Mouse (Mus musculus) embryonic facial prominence, embryonic 11.5 days (tissue): ENCODE measurements around the gene Chmp1a. TPM values are rescaled to one million over a fixed set of nuclear protein-coding genes. Genes with fewer than 3 reads are reported as not detected.

Experiments used
- ATAC-seq: fragments of 200-750 bp; cut with Nextera tagmentation; replicated peaks from 2 replicates; pipeline ENCODE4 v1.8.0; 2017; ENCODE audit warnings: low read depth; ENCODE audit not compliant: insufficient number of reproducible peaks, low FRiP score, low TSS enrichment
- DNase-seq: peaks from one replicate; pipeline ENCODE4 v3.0.0-alpha.2; 2015; ENCODE audit warnings: low spot score
- H3K27ac ChIP-seq: fragments of 300-500 bp; sonication (generic); replicated peaks from 2 replicates; pipeline ENCODE4 v1.5.1; 2014; ENCODE audit warnings: mild to moderate bottlenecking, low read depth, low read length, control low read depth
- H3K27me3 ChIP-seq: fragments of 300-500 bp; sonication (generic); 2 replicates; pipeline ENCODE4 v1.6.1; 2014; ENCODE audit warnings: mild to moderate bottlenecking, low read length, moderate library complexity, mixed read lengths; ENCODE audit not compliant: control insufficient read depth, insufficient read depth
- H3K36me3 ChIP-seq: fragments of 300-500 bp; sonication (generic); replicated peaks from 2 replicates; pipeline ENCODE4 v1.6.1; 2014; ENCODE audit warnings: low read depth, mild to moderate bottlenecking, low read length, moderate library complexity, mixed read lengths; ENCODE audit not compliant: control insufficient read depth, insufficient read depth
- H3K4me1 ChIP-seq: fragments of 300-500 bp; sonication (generic); 2 replicates; pipeline ENCODE4 v1.6.1; 2014; ENCODE audit warnings: low read length, mixed read lengths; ENCODE audit not compliant: control insufficient read depth, insufficient read depth
- H3K4me2 ChIP-seq: fragments of 300-500 bp; sonication (generic); 2 replicates; pipeline ENCODE4 v1.6.1; 2014; ENCODE audit warnings: low read depth, mild to moderate bottlenecking, control low read depth, low read length, moderate library complexity
- H3K4me3 ChIP-seq: fragments of 300-500 bp; sonication (generic); 2 replicates; pipeline ENCODE4 v1.5.1; 2014; ENCODE audit warnings: low read depth, low read length, control low read depth
- H3K9ac ChIP-seq: fragments of 300-500 bp; sonication (generic); replicated peaks from 2 replicates; pipeline ENCODE4 v1.6.1; 2014; ENCODE audit warnings: mild to moderate bottlenecking, control low read depth, low read length
- H3K9me3 ChIP-seq: fragments of 300-500 bp; sonication (generic); replicated peaks from 2 replicates; pipeline ENCODE4 v1.6.1; 2016; ENCODE audit warnings: mild to moderate bottlenecking, low read length, inconsistent platforms, mixed read lengths; ENCODE audit not compliant: control insufficient read depth
- WGBS: fragments of 180-500 bp; shearing (Covaris S2); extraction: QIAGEN DNeasy Blood & Tissue Kit; methylation state at CpG from one replicate; pipeline ENCODE4 v1.1.7; 2014; 5-methylcytosine and 5-hydroxymethylcytosine counted together
- polyA plus RNA-seq: library from polyadenylated mRNA; unstranded; fragments of >200 nt; fragmentation: Nextera tagmentation; extraction: Ambion mirVana; gene quantifications from 2 replicates; pipeline ENCODE4 v1.2.1, GENCODE M21; 2014

Gene Chmp1a
- polyA plus RNA-seq, 1 experiment from 2014 or later = 91.0 TPM

DNA sequence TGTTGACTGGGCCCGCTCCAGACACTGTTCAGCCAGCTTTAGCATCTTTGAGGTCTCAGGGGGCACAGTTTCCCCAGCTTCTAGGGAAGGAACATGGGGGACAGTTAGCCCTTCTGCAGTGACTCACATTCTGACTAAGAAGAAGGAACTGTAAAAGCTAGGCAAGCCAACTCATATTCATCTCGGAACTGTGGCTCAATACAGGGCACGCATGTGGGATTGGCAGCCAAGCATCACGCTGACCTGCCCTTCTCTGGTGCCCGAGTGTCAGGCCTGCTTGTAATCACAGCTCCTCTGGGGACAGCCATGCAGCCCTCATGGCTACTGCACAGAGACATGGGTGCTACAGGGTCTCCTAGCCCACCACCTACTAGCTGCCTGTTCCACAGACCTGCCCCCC is 38.4 kb upstream of the Chmp1a start:
- no peak overlapping the region for H3K27ac ChIP-seq
- 92% methylated on average over 5 of the region's 5 CpGs for WGBS
- H3K4me2 ChIP-seq = no peak overlapping the region
- no peak overlapping the region for H3K4me3 ChIP-seq
- H3K27me3 ChIP-seq = no peaks in the 10 kb centered on the region
- H3K4me1 ChIP-seq = peaks cover 4% of the 10 kb centered on the region; the same call in 1 of the 2 replicates
- H3K9ac ChIP-seq = no peak overlapping the region
- no peak for ATAC-seq
- peaks cover under 1% of the 10 kb centered on the region; the same call in 1 of the 2 replicates for H3K36me3 ChIP-seq
- no peak for DNase-seq
- no peaks in the 10 kb centered on the region for H3K9me3 ChIP-seq

DNA sequence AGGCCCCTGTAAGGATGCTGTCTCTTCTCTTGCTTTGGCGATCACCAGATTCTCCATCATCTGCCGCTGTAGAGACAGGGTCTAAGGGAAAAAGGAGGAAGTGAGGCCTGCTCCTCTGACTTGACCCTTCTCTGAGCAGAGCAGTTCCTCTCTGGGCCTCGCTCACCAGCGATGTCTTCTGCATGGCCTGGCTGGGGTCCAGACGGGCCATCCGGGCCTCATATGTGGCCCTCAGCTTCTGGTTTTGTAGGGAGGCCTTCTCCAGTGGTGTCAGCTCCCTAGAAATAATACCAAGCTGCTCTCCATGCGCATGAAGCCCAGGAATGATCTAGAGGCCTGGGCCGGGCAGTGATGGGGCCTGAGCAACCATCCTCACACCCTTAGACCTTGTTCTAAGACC is 36.0 kb upstream of the Chmp1a start:
- whole genome bisulfite sequencing = 96% methylated on average over 8 of the region's 8 CpGs

DNA sequence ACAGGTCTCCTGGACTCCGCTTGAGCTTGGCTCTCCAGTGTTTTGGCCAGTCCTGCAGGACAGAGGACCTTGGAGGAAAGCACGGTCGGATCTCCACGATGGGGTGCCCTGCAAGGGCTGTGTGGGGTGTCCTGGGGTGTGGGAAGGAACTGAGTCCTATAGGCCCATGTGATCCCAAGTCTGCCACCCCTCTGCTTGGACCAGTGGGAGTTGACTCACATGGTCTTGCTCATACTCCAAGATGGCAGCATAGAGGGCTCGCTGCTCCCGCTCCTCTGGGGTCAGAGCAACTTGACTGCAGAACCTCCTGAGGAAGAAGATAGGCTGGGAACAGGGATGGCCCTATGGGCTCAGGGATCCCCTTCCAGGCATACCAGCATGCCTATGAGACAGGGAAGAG is 35.2 kb upstream of the Chmp1a start:
- Histone ChIP-seq H3K27me3 (no peaks in the 10 kb centered on the region), H3K9ac (no peak overlapping the region), H3K9me3 (no peaks in the 10 kb centered on the region), H3K4me1 (no peaks in the 10 kb centered on the region), H3K4me3 (no peak overlapping the region), H3K4me2 (no peak overlapping the region), H3K27ac (no peak overlapping the region), H3K36me3 (peaks cover 5% of the 10 kb centered on the region)
- DNase-seq (no peak), ATAC-seq (no peak)
- 100% methylated on average over 6 of the region's 6 CpGs for WGBS

More for the DNA sequence above, 36.0 kb upstream of the Chmp1a start:
- peaks cover 5% of the 10 kb centered on the region for H3K36me3 ChIP-seq
- no peak for DNase-seq
- no peak overlapping the region for H3K4me2 ChIP-seq
- no peak overlapping the region for H3K27ac ChIP-seq
- no peak overlapping the region for H3K9ac ChIP-seq
- no peaks in the 10 kb centered on the region for H3K27me3 ChIP-seq
- no peak overlapping the region for H3K4me3 ChIP-seq
- no peaks in the 10 kb centered on the region for H3K4me1 ChIP-seq
- no peaks in the 10 kb centered on the region for H3K9me3 ChIP-seq
- ATAC-seq = no peak

DNA sequence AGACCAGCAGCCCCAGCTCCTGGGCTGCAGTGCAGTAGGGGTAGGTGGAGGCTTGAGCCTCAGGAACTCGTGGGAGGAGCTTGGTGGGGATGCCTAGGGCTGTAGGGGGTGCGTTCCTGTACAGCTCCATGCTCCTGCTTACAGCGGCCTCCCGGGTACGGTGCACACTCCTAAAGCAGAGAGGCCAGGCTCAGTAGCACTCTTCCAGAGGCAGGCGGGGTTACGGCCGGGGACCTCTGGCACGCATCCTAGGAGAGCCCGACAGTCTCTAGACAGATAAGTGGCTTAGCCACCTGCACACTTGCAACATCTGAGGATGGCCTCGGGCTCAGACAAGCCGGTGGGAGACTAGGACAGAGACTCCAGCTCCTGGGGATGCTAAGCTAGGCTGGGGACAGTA is 33.0 kb upstream of the Chmp1a start:
- no peak for DNase-seq
- H3K4me3 ChIP-seq = no peak overlapping the region
- H3K4me1 ChIP-seq = no peaks in the 10 kb centered on the region
- H3K4me2 ChIP-seq = no peak overlapping the region
- H3K9ac ChIP-seq = no peak overlapping the region
- peaks cover 5% of the 10 kb centered on the region for H3K36me3 ChIP-seq
- no peak for ATAC-seq
- H3K27me3 ChIP-seq = no peaks in the 10 kb centered on the region
- no peaks in the 10 kb centered on the region for H3K9me3 ChIP-seq
- 90% methylated on average over 12 of the region's 12 CpGs for WGBS
- H3K27ac ChIP-seq = no peak overlapping the region

DNA sequence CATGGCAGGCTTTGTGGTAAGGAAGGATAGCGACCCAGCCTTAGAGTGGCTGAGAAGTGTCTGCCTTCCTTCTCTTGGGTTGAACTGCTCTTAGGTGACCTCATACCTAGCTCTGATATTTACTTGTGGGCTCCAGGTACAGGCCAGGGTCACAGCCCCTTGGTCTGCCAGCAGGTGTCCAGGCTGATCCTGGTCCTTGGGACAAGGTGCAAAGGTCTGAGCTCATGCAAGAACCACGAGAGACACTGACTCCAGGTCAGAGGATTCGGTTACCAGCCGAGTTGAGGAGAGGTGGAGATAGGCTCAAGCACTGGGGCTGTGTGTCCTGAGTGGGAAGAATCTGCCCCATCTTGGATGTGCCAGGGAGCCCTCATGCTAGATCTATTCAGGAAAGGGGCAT is 31.8 kb upstream of the Chmp1a start:
- no peaks in the 10 kb centered on the region for H3K27me3 ChIP-seq
- H3K4me3 ChIP-seq = no peak overlapping the region
- no peak for ATAC-seq
- no peak overlapping the region for H3K9ac ChIP-seq
- H3K9me3 ChIP-seq = no peaks in the 10 kb centered on the region
- peaks cover 5% of the 10 kb centered on the region for H3K36me3 ChIP-seq
- WGBS = 93% methylated on average over 4 of the region's 4 CpGs
- no peaks in the 10 kb centered on the region for H3K4me1 ChIP-seq
- H3K27ac ChIP-seq = no peak overlapping the region
- DNase-seq = no peak
- H3K4me2 ChIP-seq = no peak overlapping the region

DNA sequence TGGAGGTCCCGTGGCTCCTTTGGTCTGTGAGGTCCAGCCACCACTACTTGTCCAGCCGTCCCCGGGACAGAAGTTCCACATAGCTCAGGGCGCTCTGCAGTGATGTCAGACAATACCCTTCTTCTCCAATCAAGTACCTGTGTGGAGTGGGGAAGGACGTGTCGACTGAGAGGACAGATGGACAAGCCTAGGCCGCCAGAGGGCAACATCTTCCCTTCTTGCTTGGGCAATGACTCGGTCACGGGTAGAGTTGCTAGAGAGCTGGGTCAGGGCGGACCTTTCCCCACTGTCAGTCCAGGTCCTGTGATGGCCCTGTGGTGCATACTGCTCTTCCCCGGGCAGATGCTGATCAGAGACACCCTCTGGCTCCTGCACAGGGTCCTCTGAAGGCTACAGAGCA is 30.5 kb upstream of the Chmp1a start:
- H3K27me3 ChIP-seq = no peaks in the 10 kb centered on the region
- no peak overlapping the region for H3K4me2 ChIP-seq
- no peaks in the 10 kb centered on the region for H3K9me3 ChIP-seq
- no peak overlapping the region for H3K27ac ChIP-seq
- H3K36me3 ChIP-seq = peaks cover 5% of the 10 kb centered on the region
- no peaks in the 10 kb centered on the region for H3K4me1 ChIP-seq
- WGBS = 67% methylated on average over 11 of the region's 11 CpGs
- no peak overlapping the region for H3K9ac ChIP-seq
- H3K4me3 ChIP-seq = no peak overlapping the region
- DNase-seq (no peak), ATAC-seq (no peak)

DNA sequence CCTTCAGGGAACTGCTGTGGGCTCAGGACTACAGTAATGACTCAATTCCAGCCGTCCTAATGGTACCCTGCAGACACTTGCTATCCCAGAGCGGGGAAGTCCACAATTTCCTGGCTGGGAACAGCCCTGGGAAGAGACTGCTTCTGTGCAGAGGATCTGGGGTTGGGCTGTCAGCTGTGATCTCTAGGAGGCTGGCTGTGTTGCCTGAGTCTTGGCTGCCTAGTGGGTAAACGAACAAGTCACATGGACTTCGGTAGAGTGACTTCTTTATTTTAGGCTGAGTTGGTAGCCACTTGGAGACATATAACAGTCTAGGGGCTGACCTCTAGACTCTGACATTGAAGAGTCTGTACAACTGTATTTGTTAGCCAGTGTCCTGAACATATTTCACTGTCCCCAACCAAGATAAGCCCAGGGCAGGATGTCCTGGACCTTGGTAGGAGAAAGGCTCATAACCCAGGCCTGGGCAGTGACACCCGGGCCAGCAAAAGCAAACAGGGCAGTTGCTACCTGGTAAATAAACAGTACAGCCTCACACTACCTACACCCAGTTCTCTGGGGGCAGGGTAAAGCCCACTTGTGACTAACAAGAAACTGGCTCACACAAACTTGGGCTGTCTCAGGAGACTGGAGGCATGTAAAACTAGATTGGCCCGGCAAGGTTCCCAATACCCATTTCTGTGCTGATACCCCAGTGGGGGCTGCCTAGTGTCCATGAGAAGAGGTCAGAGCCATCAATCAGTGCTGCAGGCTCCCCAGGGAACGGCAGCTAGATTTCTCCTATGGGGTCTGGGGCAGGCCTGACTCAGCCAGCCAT is 29.8 kb upstream of the Chmp1a start:
- WGBS = 90% methylated on average over 7 of the region's 7 CpGs
- Histone ChIP-seq H3K36me3 (peaks cover 5% of the 10 kb centered on the region), H3K27me3 (no peaks in the 10 kb centered on the region), H3K4me2 (no peak overlapping the region), H3K9me3 (no peaks in the 10 kb centered on the region), H3K4me1 (no peaks in the 10 kb centered on the region), H3K4me3 (no peak overlapping the region), H3K27ac (no peak overlapping the region), H3K9ac (no peak overlapping the region)
- DNase-seq (no peak), ATAC-seq (no peak)

DNA sequence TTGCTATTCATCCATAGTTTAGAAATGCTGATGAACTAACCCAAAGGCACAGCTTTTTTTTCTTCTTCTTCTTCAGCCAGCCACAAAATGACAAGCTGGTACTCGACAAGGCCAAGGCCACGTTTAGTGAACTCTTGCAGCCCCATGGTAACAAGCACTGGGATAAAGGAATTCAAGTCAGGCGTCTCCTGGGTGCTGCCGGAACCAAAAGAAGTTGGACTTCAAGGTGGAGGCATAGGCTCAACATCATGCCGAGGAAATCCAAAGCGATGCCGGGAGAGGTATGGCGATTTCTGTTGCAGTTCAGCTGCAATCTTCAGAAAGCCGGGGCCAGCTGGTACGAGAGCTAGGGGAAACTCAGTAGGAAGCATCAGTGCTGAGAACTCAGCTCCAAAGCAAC is 26.8 kb upstream of the Chmp1a start:
- Histone ChIP-seq H3K4me3 (no peak overlapping the region), H3K36me3 (no peaks in the 10 kb centered on the region), H3K27me3 (peaks cover 9% of the 10 kb centered on the region), H3K9me3 (no peaks in the 10 kb centered on the region), H3K4me2 (no peak overlapping the region), H3K27ac (no peak overlapping the region), H3K4me1 (no peaks in the 10 kb centered on the region), H3K9ac (no peak overlapping the region)
- DNase-seq (no peak), ATAC-seq (no peak)
- 87% methylated on average over 10 of the region's 10 CpGs for WGBS
